Mouse (Mus musculus): ENCODE data around the gene Slc4a4.

The Slc4a4 gene

GRCm38 (mm10) chr5:88886668-88887555 is at the start of gene Slc4a4:
Slc4a4 (plus strand) TSS chr5:88886818.
- DNase-seq (ENCODE audit: low read depth) = peak; percentile 58

- no peak for DNase-seq (ENCODE audit: low read depth)
These were observed 46.4 kb upstream of the Slc4a4 start for GRCm38 (mm10) chr5:88840080-88840798.

DNA sequence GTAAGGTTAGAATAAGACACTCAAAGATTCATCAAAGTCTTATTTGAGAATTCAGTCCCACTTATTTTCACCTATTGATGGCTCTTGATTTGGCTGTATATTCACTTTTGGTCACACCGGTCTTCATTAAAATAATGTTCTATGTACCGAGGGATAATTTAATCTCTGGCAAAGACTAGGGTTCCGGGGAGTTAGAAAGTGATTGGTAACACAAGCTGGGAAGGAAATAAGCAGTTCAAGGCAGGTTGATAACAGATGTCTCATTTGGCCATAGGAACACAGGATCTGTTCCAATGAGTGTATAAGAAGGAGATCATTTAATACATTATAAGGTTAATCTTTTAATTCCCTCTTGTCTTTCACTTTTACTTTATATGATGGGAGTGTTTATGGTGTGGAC is 29.3 kb upstream of the Slc4a4 start:
- DNase-seq (ENCODE audit: low read depth) = no peak

GRCm38 (mm10) chr5:88857801-88858200 is 28.8 kb upstream of the Slc4a4 start:
- DNase-seq (ENCODE audit: low read depth) = no peak

GRCm38 (mm10) chr5:88858226-88858625 is 28.4 kb upstream of the Slc4a4 start:
- no peak for DNase-seq (ENCODE audit: low read depth)

GRCm38 (mm10) chr5:88862163-88862562 is 24.5 kb upstream of the Slc4a4 start:
- DNase-seq (ENCODE audit: low read depth) = peak; percentile 54

GRCm38 (mm10) chr5:88862794-88863193 is 23.8 kb upstream of the Slc4a4 start:
- DNase-seq (ENCODE audit: low read depth) = no peak

DNA sequence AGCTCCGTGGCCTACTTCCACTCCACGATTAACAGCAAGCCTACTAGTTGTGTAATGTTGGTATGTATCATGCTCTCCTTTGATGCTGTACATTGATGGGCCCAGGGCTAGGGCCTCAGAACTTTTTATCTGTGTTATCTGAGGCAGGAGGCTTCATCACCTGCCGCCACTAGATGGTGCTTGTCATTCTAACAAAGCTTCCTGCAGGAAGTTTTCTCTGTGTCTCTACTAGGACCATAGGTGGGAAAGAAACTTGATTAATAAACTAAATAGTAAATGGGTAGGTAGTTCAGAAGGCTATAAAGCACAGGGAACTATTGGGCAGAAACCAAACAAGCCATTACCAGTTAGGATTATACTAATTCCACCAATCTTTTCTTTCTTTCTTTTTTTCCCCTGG is 2.5 kb upstream of the Slc4a4 start:
- DNase-seq (ENCODE audit: low read depth) = peak; percentile 69

DNA sequence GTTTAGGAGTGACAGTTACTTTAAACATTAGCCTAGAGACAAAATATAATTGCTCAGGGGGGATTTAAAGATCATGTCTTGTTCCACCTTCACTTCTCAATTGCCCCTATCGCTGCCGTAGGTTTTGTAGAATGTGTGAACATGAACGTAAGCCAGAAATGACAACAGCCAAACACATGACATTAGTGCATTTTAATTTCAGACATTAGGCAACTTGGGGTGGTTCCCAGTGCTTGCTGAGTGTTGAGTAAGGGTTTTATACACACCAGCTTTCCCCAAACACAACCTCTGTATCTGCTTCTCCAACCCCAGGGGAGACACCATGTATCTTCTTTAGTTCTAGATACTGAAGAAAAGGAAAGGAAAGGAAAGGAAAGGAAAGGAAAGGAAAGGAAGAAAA is 1.1 kb upstream of the Slc4a4 start:
- no peak for DNase-seq (ENCODE audit: low read depth)

GRCm38 (mm10) chr5:88885944-88886343 is 674 bp upstream of the Slc4a4 start:
- no peak for DNase-seq (ENCODE audit: low read depth)

DNA sequence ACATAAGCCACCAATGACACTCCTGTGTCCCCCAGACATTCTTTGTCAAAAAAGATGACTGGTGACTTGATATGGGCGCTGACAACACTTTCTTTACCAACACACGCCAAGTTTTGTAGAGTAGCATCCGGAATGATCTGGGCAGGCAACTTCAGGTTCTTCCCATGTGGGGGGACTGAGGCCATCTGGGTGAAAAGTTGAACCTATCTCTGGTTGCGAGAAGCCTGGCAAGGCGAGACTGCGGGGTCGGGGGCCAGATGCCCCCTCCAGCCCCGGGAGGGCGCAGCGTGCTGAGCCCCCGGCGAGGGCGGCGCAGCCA is 310 bp upstream of the Slc4a4 start:
- DNase-seq (ENCODE audit: low read depth) = no peak

GRCm38 (mm10) chr5:88887556-88888412 is 1.2 kb downstream of the Slc4a4 start:
- peak; percentile 27 for DNase-seq (ENCODE audit: low read depth)

DNA sequence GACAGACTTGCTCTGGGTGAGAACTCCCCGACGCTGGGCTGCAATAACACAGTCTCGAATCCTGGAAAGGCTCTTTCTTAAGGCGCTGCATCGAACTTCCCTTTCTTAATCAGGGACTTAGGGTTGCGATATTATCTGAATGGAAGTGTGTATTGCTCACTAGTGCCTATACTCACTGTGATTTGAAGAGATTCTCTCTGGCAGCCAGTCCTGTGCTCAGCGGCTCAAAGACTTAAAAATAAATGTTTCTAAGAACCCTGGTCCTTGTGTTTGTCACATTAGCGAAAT is 1.7 kb downstream of the Slc4a4 start:
- no peak for DNase-seq (ENCODE audit: low read depth)

DNA sequence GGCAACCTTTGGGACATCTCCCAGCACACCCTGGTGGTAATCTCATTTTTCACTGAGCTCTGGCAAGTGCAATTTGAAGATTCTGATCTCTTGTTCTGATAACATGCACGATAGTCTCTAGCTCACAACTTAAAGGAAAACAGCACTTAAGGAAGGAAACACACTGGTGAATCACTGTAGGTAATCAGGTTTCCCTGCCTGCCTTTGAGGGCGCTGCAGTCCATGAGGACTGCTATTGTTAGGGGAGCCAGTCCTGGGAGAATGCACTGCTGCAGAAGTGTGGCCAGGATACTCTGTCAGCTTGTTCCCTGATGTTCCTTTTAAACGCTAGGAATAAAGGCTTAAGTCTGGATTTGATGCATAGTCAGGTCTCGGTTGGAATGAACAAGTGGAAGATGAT is 2.7 kb downstream of the Slc4a4 start:
- peak; percentile 10 for DNase-seq (ENCODE audit: low read depth)

GRCm38 (mm10) chr5:88890146-88890545 is 3.5 kb downstream of the Slc4a4 start:
- DNase-seq (ENCODE audit: low read depth) = no peak

- DNase-seq (ENCODE audit: low read depth) = no peak
These were observed 10.0 kb downstream of the Slc4a4 start for GRCm38 (mm10) chr5:88896574-88896973.

DNA sequence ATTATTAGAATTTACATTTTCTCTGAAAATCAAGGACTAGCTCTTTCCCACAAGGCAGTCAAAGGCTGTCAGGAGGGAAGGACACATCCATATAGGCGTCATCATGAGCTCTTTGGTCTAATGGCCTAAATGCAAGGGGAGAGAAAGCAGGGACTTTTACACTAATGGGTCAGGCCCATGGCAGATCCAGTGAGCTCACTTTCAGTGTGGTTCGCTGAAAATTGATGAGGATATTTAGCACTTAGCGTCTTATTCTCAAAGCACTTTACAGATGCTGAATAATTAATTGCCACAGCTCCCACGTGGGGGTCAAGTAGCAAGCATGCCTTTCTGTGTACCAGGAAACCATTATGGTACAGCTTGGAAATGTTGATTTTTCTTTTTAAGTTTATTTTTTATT is 16.5 kb downstream of the Slc4a4 start:
- DNase-seq (ENCODE audit: low read depth) = no peak

DNA sequence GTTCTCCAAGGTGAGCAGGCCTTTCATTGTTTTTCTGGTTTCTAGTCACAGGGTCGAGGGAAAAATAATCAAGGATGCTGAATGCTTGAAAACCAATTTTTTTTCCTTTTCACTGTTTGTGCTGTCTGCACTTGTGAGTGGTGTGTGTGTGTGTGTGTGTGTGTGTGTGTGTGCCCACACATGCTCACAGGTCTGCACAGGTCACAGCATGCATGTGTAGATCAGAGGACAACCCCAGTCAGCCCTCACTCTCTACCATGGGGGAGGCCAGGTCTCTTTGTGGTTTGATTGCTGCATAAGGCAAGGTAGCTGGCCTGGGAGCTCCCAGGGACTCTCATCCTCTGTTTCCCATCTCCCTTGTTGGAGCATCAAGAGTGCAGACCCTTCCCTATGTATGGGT is 16.9 kb downstream of the Slc4a4 start:
- no peak for DNase-seq (ENCODE audit: low read depth)

DNA sequence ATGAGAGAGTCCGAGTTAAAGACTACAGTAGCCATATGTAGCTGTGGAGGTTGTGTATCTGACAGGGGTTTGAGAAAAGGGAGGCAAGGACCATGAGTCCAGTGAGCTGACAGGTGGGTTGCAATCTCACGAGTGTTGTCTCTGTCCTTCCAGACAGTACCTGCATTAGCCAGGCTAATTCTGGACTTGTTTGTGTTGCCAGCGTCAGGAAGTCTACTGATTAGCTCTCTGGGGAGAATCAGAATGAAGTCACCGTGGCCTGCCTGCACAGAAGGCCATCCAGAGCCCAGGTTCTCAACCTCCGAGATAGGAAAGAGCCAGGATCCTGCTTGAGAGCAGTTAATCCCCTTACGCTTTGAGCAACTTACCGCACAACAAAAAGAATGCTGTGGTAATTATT is 18.2 kb downstream of the Slc4a4 start:
- no peak for DNase-seq (ENCODE audit: low read depth)

DNA sequence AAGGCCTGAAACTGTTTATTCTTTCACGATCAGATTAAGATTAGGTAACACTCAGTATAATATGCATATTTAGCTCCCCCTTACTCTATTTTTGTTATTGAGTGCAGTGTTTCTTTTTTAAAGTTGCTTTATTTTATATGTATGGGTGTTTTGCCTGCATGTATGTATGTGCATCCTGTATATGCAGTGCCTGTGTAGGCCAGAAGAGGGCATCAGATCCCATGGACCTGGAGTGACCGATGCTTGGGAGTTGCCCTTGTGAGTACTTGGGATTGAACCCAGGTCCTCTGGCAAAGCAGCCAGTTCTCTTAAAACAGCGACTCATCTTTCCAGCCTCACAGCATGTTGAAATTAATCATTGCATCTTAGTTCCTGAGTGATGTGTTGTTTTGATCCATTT is 21.0 kb downstream of the Slc4a4 start:
- DNase-seq (ENCODE audit: low read depth) = no peak

DNA sequence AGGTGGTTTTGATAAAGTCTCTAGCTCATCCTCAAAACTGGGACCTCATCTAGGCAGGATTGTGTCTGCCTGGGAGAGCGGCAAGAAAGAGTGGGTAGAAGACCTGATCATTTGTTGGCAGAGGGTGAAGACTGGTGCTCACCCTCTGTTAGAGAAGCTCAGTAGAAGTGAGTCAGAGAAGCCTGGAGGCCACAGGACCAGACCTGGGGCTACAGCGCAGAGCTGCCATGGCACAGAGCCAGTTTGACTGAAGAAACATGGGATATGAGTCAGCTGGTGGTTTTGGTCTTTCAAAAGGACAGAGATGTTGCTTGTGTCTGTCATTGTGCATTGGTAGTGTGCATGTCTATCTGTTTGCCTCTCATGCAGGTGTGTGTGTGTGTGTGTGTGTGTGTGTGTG is 26.0 kb downstream of the Slc4a4 start:
- DNase-seq (ENCODE audit: low read depth) = peak; percentile 82

- DNase-seq (ENCODE audit: low read depth) = no peak
These were observed 28.5 kb downstream of the Slc4a4 start for GRCm38 (mm10) chr5:88915082-88915481.

GRCm38 (mm10) chr5:88916501-88916971 is 29.9 kb downstream of the Slc4a4 start:
- DNase-seq (ENCODE audit: low read depth) = no peak
